Mouse (Mus musculus) brain, adult 2 months (tissue): Measurements from ENCODE around the gene Tfap2e.

Source experiments
- DNase-seq: peaks from one replicate; pipeline ENCODE4 v3.0.0; 2011; ENCODE audit warnings: low read depth, low spot score

Gene Tfap2e

GRCm38 (mm10) chr4:126752024-126752607, 16.1 kb upstream of the Tfap2e start:
- DNase-seq = peak; percentile 86

GRCm38 (mm10) chr4:126751556-126752023, 15.6 kb upstream of the Tfap2e start:
- DNase-seq = peak; percentile 84

DNA sequence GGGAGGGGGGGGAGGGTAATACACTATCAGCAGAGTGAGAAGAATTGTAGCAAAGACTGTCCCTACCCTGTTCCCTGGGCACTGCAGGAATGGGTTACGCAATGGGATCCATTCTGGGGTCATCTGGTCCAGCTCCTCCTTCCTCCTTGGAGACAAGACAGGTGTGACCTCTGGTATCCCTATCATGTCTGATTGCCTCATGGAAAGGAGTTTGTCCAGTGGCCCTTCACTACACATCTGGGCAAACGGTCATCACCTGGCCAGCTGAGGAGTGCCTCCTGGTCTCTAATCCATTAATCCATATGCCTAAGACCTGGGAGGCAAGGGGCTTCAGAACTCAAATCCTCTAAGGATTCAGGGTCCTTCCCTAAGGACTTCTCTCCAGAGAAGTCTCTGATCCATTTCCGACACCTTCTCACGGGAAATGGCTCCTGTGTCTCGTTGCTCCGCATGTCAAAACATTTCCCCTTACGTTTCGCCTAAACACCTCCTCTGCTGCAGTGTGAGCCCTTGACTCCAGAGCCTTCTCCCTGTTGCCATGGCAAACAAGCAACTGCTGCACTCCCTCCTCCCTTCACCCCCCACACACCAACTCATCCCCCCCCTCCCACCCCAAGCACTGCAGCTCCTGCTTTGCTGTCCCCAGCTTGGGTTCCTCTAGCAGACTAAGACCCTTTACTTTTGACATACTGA, 15.0 kb upstream of the Tfap2e start:
- DNase-seq = peak; percentile 82

DNA sequence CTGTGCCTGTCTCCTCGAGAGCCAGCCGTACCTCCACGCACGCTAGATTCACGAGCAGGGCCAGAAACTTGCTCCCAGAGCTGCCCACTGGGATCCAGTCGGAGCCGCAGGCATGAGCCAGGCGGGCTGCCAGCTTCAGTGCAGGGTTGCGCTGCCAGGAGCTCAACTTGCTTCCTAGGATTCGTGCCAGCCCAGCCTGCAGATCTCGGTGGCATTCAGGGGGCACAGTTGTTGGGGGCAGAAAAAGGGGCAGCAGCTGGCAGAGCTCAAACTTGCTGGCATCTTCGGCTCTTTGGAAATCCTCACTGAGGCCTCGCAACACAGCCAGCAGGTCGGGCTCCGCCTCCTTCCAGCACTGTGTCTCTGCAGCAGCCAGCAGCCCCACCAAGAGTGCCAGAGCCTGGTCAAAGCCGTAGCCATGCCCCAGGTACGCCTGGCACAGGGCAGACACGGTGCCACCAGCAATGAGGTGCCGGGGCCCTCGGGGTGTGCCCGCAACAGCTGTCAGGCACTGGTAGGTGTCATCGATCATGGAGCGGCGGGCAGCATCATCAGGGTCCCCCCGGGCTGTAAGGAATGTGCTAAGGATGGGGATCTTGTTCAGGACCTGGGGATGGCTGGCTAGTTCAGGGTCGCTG, 14.1 kb upstream of the Tfap2e start:
- DNase-seq = peak; percentile 85

DNA sequence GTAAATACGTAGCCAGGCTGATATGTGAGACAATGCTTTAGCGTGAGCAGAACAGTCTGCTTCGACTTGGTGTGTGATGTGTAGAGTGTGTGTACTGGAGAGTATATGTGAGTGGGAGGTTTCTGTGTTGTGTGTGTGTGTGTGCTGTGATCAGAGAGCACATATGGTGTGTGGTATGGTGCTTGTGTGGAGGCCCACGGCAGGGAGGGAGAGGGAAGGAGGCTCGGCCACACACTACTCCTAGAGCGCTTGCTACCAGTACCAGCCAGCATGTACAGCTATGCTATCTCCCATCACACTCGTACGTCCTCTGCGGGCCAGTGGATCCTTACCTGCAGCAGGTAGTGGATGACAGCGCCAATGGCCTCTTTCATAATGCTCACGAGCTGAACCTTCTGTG, 13.5 kb upstream of the Tfap2e start:
- DNase-seq = peak; percentile 79

- DNase-seq = no peak
These were observed 12.3 kb upstream of the Tfap2e start for GRCm38 (mm10) chr4:126748381-126748780.

DNA sequence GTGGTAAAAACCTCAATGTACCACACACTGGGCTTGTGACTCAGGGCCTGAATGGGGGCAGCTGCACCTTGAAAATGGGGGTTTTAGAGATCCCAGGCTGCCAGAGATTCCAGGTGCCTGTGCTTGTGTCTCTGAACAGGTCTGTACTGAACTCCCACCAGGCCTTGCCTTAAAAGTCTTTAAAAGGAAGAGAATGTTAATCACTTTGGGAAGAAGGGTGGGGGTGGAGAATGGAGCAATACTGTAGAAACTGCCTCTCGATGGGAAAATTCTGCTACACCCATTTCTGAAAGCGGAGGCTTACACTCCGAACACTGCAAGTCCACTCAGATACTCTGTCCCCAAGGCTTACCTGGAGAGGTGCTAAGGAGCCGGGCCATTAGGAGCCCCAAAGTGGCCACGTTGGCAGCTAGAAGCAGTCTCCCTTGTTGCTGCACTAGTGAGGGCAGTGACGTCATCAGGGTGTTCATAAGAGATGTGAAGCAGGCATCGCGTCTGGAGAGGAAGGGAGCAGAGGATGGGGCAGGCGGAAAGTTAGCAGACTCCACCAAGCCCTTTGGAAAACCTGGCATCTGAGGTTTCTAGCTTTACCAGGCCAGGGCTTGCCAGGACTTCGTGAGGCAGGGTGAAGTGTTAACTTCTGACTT, 10.3 kb upstream of the Tfap2e start:
- peak; percentile 68 for DNase-seq

GRCm38 (mm10) chr4:126745506-126746193, 9.6 kb upstream of the Tfap2e start:
- DNase-seq = peak; percentile 71

DNA sequence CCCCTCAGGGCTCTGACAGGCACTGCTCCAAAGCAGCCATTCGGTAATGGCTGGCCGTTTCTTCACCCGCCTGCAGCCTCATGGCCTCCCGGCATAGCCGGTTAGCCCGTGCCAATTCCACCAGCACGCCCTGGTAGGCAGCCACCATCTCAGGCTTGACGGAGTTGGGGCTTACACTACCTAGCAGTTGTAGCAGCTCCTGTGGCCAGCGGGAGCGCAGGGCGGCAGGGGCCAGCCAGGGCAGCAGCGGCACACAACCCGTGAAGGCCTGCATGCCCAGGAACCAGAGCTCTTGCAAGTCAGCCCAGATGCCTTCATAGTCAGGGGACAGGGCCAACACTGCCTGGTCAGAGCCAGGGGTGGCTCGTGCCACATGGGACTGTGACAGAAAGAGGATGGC, 8.8 kb upstream of the Tfap2e start:
- DNase-seq = peak; percentile 37

DNA sequence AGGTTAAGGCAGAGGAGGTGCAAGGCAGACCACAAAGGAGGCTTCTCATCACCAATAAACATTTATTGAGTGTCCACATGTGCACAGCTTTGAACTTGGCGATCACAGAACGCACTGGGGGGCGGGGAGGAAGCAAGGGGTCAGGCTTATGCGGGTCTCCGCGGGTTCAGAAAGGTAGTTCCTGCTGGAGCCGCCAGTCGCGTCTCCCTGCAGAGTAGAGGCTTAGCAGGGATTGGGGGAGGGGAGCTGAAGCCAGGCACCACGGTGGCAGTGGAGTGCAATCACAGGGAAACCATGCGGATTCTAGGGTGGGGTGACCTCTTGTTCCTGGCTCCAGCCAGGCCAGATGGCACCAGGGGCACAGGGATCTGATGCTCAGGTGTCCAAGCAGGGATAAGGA, 7.7 kb upstream of the Tfap2e start:
- DNase-seq = no peak

DNA sequence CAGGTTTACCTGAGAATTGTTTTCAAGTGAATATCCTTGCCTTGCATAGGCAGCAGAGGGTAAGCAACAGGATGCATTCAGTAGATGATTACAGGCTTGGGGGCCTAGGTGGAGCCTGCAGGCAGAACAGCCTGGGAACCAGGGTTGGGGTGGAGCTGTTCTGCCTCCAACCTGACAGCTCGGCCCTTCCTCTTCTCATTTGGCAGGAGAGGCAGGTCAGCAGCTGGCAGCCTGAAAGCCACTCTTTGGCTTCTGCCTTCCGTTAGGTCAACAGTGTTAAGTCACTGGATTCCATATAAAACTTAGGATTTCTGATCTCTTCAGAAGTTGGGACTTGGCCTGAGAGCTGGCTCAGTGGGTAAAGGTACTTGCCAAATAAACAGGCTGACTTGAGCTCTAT, 6.9 kb upstream of the Tfap2e start:
- no peak for DNase-seq

GRCm38 (mm10) chr4:126741448-126741847, 5.4 kb upstream of the Tfap2e start:
- DNase-seq = peak; percentile 90

- no peak for DNase-seq
These were observed 4.1 kb upstream of the Tfap2e start for GRCm38 (mm10) chr4:126739966-126740676.

- no peak for DNase-seq
These were observed 549 bp downstream of the Tfap2e start for GRCm38 (mm10) chr4:126735382-126736000.

- DNase-seq = no peak
These were observed 1.2 kb downstream of the Tfap2e start for GRCm38 (mm10) chr4:126734700-126735381.

DNA sequence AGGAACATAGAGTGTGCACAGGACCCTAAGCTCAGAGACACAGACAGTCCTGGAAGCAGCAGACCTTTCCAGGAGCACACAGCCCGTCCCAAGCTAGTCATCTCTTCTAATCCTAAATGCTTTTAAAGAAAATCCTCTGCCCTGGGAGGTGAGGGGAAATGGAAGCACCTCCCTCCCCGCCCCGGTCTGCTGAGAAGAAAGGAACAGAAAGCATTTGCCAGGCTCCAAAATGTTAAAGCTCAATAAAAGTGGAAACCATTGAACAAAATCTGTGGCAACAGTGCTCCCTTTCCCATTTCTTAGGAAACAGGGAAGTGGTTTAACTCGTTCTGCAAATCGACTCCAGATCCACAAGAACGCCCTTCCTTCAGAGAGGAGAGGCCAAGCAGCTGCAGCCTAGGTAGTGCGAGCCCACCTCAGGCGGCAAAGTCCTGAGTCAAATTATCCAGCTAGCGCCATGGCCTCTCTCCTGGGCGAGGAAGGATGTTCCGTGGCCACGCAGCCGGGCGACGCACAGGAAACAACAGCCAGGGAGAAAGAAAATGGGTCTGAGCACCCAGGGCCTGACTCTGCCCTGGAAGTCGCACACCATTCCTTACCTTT, 1.9 kb downstream of the Tfap2e start:
- DNase-seq = no peak

GRCm38 (mm10) chr4:126732531-126733380, 3.3 kb downstream of the Tfap2e start:
- no peak for DNase-seq

DNA sequence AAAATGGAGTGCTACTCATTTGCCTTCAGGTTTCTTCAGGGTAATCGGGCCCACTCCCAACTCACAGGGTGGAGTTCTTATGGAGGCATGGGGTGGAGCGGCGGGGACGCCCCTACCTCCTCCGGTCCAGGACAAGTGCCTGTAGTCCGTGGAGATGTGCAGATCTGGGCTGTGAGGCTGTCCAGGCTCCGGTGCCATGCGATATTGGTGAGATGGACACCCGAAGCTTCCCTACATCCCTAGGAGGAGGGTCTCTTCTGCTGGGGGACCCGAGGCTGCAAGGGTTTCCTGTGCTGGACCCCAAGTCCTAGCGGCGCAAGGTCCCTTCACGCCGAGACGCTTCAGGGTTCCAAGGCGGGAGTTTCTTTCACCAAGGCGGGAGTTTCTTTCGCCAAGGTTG, 3.9 kb downstream of the Tfap2e start:
- no peak for DNase-seq

DNA sequence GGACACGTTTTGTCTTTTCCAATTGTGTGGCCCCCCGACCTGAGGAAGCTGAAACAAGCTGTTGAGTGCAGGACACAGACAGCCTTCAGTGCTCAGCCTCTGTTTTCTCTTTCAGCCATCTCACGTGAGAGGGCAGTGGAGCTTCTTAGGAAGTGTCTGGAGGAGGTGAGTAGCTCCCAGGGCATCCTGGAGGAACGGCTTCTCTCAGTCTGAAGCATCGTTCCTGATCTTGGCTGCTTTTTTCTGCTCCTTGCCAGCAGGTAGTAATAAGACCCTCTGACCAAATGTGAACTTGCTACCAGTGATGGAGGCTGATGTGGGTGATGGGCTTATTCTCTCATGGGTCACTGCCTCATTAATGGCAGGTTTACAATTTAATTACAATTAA, 28.6 kb downstream of the Tfap2e start:
- DNase-seq = no peak
